Mouse (Mus musculus): ENCODE data around the gene Casr. TPM values are rescaled to one million over a fixed set of nuclear protein-coding genes. Genes with fewer than 3 reads are reported as not detected.

Casr gene
- polyA plus RNA-seq, 1 experiment, result 1.1 TPM

DNA sequence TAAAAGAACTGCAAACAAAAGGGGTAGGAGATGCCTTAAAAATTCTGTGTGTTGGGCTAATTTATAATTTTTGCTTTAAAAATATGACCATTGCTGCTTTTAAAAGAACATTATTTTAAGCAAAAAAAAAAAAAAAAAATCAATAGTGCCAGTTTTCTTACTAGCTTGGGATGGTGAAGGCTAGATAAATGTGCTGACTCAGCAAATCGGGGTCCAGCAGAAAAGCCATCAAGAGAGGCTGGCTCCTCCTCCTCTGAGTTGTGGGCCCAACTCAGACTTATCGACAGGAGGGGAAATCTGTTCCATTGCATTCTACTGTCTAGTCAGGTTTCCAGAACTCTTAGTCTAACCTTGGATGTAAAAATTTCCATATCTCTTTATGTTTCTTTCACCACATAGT is 45.6 kb downstream of the Casr start:
- Histone ChIP-seq H3K4me1 (ENCODE audit: control insufficient read depth, insufficient read depth, low read length) (no peaks in the 10 kb centered on the region; the same call in 1 of the 2 replicates), H3K27ac (ENCODE audit: control insufficient read depth, insufficient read depth, low read depth, low read length) (no peak overlapping the region), H3K36me3 (ENCODE audit: control insufficient read depth, insufficient read depth, low read length) (no peaks in the 10 kb centered on the region), H3K27me3 (ENCODE audit: control insufficient read depth, insufficient read depth, low read length) (no peaks in the 10 kb centered on the region), H3K4me3 (ENCODE audit: control insufficient read depth, low read depth, low read length) (no peak overlapping the region)
- TF ChIP-seq CTCF (IDR thresholded peaks at IDR 0.05; ENCODE audit: control insufficient read depth, insufficient read depth, insufficient replicate concordance, low read depth, low read length) (no peak), POLR2A (IDR thresholded peaks at IDR 0.05; ENCODE audit: control insufficient read depth, low read depth, low read length) (no peak)

DNA sequence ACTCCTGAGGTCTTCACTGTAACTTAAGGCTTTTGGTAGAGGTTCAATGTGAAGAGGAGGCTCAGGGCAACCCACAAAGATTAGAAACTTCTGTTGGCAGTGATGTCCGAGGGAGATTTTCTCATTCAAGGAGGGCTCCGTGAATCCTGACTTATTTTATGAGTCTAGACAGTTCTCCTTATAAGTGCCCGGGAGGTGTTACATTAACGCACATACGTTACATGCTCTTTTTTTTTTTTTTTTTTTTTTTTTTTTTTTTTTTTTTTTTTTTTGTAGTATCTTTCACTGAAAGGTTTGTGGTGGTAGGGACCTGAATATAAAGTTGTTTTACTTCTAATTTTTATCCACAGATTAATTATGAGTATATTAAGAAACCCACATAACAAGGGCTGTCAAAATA is 54.6 kb downstream of the Casr start:
- Histone ChIP-seq H3K36me3 (ENCODE audit: control insufficient read depth, insufficient read depth, low read length) (no peaks in the 10 kb centered on the region), H3K27ac (ENCODE audit: control insufficient read depth, insufficient read depth, low read depth, low read length) (no peak overlapping the region), H3K27me3 (ENCODE audit: control insufficient read depth, insufficient read depth, low read length) (no peaks in the 10 kb centered on the region), H3K4me3 (ENCODE audit: control insufficient read depth, low read depth, low read length) (no peak overlapping the region), H3K4me1 (ENCODE audit: control insufficient read depth, insufficient read depth, low read length) (no peaks in the 10 kb centered on the region; the same call in 1 of the 2 replicates)
- TF ChIP-seq POLR2A (IDR thresholded peaks at IDR 0.05; ENCODE audit: control insufficient read depth, low read depth, low read length) (no peak), CTCF (IDR thresholded peaks at IDR 0.05; ENCODE audit: control insufficient read depth, insufficient read depth, insufficient replicate concordance, low read depth, low read length) (no peak)

DNA sequence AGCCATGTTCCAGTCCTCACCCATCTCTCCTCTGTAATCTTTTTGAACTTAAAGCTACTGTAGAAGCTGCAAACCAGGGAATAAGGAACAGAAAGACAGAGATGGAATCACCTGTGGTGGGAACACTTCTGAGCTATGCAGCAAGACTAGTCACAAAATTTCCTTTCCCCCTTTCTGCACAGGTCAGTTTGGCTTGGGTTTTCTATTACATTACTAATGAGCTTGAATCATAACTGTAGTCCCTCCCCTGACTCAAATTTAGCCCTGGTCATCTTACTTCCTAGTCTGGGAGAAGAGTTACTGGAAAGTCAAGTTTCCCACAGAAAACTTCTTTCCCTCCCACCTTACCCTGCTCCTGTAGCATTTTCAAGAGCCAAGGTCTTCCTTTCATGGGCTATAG is 55.1 kb downstream of the Casr start:
- H3K27ac ChIP-seq (ENCODE audit: control insufficient read depth, insufficient read depth, low read depth, low read length), result no peak overlapping the region
- H3K4me1 ChIP-seq (ENCODE audit: control insufficient read depth, insufficient read depth, low read length), result no peaks in the 10 kb centered on the region; the same call in 1 of the 2 replicates
- H3K36me3 ChIP-seq (ENCODE audit: control insufficient read depth, insufficient read depth, low read length), result no peaks in the 10 kb centered on the region
- no peaks in the 10 kb centered on the region for H3K27me3 ChIP-seq (ENCODE audit: control insufficient read depth, insufficient read depth, low read length)
- TF ChIP-seq CTCF (IDR thresholded peaks at IDR 0.05; ENCODE audit: control insufficient read depth, insufficient read depth, insufficient replicate concordance, low read depth, low read length) (no peak), POLR2A (IDR thresholded peaks at IDR 0.05; ENCODE audit: control insufficient read depth, low read depth, low read length) (no peak)
- H3K4me3 ChIP-seq (ENCODE audit: control insufficient read depth, low read depth, low read length), result no peak overlapping the region

DNA sequence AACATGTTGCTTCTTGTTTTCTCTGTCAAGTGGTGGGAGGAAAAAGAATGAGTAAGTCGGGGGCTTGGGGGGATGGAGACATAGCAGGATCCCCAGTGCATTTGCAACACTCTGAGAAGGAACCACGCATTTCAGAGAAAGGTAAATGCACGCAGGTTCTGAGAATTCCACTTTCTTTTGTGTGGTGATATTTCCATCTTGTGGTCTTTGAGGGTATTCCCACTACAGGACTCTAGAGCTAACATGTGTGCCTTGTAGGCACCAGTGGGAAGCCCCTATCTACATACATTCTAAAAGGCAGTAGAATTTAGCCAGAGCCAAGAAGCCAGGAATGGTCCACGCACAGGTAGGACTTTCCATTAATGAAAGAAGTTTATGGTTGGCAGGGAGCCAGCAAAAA is 56.0 kb downstream of the Casr start:
- Histone ChIP-seq H3K36me3 (ENCODE audit: control insufficient read depth, insufficient read depth, low read length) (no peaks in the 10 kb centered on the region), H3K4me1 (ENCODE audit: control insufficient read depth, insufficient read depth, low read length) (no peaks in the 10 kb centered on the region; the same call in 1 of the 2 replicates), H3K27me3 (ENCODE audit: control insufficient read depth, insufficient read depth, low read length) (no peaks in the 10 kb centered on the region), H3K27ac (ENCODE audit: control insufficient read depth, insufficient read depth, low read depth, low read length) (no peak overlapping the region), H3K4me3 (ENCODE audit: control insufficient read depth, low read depth, low read length) (no peak overlapping the region)
- no peak for TF ChIP-seq CTCF (IDR thresholded peaks at IDR 0.05; ENCODE audit: control insufficient read depth, insufficient read depth, insufficient replicate concordance, low read depth, low read length)
- no peak for TF ChIP-seq POLR2A (IDR thresholded peaks at IDR 0.05; ENCODE audit: control insufficient read depth, low read depth, low read length)

DNA sequence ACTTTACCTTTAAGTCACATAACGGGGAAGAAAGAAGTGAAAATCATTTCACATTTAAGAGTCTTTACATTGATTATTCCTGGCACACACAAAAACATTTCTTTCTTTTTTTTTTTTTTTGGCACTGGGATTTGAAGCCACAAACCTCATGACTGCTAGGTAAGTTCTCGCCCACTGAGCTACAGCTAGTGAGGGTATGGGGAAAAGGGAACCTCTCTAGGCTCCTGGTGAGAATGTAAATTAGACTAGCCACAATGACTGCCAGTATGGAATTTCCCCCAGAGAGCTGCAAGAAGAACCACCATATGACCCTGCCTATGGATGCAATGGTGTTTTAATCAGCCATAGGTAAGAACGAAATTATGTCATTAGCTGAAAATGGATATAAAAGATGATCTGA is 56.8 kb downstream of the Casr start:
- Histone ChIP-seq H3K36me3 (ENCODE audit: control insufficient read depth, insufficient read depth, low read length) (no peaks in the 10 kb centered on the region), H3K27me3 (ENCODE audit: control insufficient read depth, insufficient read depth, low read length) (no peaks in the 10 kb centered on the region), H3K4me3 (ENCODE audit: control insufficient read depth, low read depth, low read length) (no peak overlapping the region), H3K4me1 (ENCODE audit: control insufficient read depth, insufficient read depth, low read length) (no peaks in the 10 kb centered on the region), H3K27ac (ENCODE audit: control insufficient read depth, insufficient read depth, low read depth, low read length) (no peak overlapping the region)
- TF ChIP-seq CTCF (IDR thresholded peaks at IDR 0.05; ENCODE audit: control insufficient read depth, insufficient read depth, insufficient replicate concordance, low read depth, low read length) (no peak), POLR2A (IDR thresholded peaks at IDR 0.05; ENCODE audit: control insufficient read depth, low read depth, low read length) (no peak)

DNA sequence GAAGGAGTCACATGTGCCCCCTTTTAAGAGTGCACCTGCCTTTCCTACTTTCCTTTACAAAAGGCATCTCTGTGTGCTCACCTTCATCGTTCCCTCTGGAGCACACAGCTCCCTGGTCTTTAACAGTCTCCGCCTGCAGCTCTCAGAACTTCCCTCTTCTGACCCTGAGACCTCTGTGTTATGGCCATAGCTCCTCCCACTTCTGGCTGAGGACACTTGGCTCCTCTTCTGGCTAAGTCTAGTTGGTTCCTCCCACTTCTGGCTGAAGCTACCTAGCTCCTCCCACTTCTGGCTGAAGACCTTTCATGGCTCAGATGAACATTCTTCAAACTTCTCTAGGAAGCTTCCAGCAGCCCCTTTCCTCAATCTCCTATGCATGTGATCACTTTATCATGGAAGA is 59.7 kb downstream of the Casr start:
- H3K4me1 ChIP-seq (ENCODE audit: control insufficient read depth, insufficient read depth, low read length), result no peaks in the 10 kb centered on the region
- H3K27ac ChIP-seq (ENCODE audit: control insufficient read depth, insufficient read depth, low read depth, low read length), result no peak overlapping the region
- TF ChIP-seq CTCF (IDR thresholded peaks at IDR 0.05; ENCODE audit: control insufficient read depth, insufficient read depth, insufficient replicate concordance, low read depth, low read length) (no peak), POLR2A (IDR thresholded peaks at IDR 0.05; ENCODE audit: control insufficient read depth, low read depth, low read length) (no peak)
- no peak overlapping the region for H3K4me3 ChIP-seq (ENCODE audit: control insufficient read depth, low read depth, low read length)
- H3K27me3 ChIP-seq (ENCODE audit: control insufficient read depth, insufficient read depth, low read length), result no peaks in the 10 kb centered on the region
- H3K36me3 ChIP-seq (ENCODE audit: control insufficient read depth, insufficient read depth, low read length), result no peaks in the 10 kb centered on the region

DNA sequence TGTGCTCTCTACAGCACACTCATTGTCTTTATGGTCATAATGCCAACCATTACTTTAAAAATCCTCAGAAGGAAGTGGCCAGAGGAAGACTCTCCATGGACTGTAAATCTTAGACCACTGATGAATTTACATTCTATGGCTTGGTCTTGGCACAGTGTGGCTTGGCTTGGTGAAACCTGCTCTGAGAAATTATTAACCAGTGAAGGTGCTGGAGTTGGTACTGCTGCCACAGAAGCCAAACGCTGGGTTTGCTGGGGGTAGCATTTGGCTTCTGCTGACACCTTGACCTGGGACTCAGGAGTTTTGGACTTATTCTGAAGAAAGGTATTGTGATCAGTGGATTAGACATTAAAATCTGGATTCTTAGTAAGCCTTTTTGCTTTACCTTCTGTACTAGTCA is 69.5 kb downstream of the Casr start:
- Histone ChIP-seq H3K4me1 (ENCODE audit: control insufficient read depth, insufficient read depth, low read length) (peaks cover 7% of the 10 kb centered on the region), H3K27me3 (ENCODE audit: control insufficient read depth, insufficient read depth, low read length) (no peaks in the 10 kb centered on the region), H3K4me3 (ENCODE audit: control insufficient read depth, low read depth, low read length) (no peak overlapping the region), H3K36me3 (ENCODE audit: control insufficient read depth, insufficient read depth, low read length) (no peaks in the 10 kb centered on the region), H3K27ac (ENCODE audit: control insufficient read depth, insufficient read depth, low read depth, low read length) (no peak overlapping the region)
- TF ChIP-seq CTCF (IDR thresholded peaks at IDR 0.05; ENCODE audit: control insufficient read depth, insufficient read depth, insufficient replicate concordance, low read depth, low read length) (no peak), POLR2A (IDR thresholded peaks at IDR 0.05; ENCODE audit: control insufficient read depth, low read depth, low read length) (no peak)

DNA sequence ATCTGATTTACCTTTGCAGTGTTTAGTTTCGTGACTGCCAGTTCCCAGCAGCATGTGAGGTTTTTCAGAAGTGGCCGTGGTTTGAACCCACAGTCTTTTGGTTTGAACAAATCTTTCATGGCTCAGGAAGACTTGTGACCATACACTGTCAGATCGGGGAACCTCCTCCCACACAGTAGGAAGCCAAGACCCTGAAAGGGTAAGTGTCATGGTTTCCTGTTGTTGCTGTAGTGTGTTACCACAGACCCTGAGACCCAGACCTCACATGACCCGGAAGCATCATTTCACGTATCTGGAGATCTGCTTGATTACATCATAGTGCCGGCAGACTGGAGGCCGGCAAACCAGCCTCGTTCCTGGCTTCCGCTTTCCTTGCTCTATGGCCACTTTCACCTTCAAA is 85.1 kb downstream of the Casr start:
- Histone ChIP-seq H3K36me3 (ENCODE audit: control insufficient read depth, insufficient read depth, low read length) (no peaks in the 10 kb centered on the region), H3K27ac (ENCODE audit: control insufficient read depth, insufficient read depth, low read depth, low read length) (no peak overlapping the region), H3K4me1 (ENCODE audit: control insufficient read depth, insufficient read depth, low read length) (no peaks in the 10 kb centered on the region; the same call in 1 of the 2 replicates), H3K4me3 (ENCODE audit: control insufficient read depth, low read depth, low read length) (no peak overlapping the region), H3K27me3 (ENCODE audit: control insufficient read depth, insufficient read depth, low read length) (no peaks in the 10 kb centered on the region)
- TF ChIP-seq POLR2A (IDR thresholded peaks at IDR 0.05; ENCODE audit: control insufficient read depth, low read depth, low read length), result no peak
- no peak for TF ChIP-seq CTCF (IDR thresholded peaks at IDR 0.05; ENCODE audit: control insufficient read depth, insufficient read depth, insufficient replicate concordance, low read depth, low read length)

Measured in testis, adult 2 months (tissue).